Mouse (Mus musculus) megakaryocyte, embryonic 14.5 days (primary cell): ENCODE data around the gene Osm.

Experiments
- FLI1 ChIP-seq: IDR thresholded peaks from 2 replicates; pipeline ENCODE4 v1.6.1; 2012; ENCODE audit warnings: low read length, inconsistent platforms, mixed read lengths
- GATA1 ChIP-seq: IDR thresholded peaks from 3 replicates; pipeline ENCODE4 v1.6.1; 2012; ENCODE audit warnings: mixed read lengths, low read length, inconsistent platforms, borderline replicate concordance

- TF ChIP-seq GATA1 (no peak), FLI1 (no peak)
These were observed 47.0 kb upstream of the Osm start for GRCm38 (mm10) chr11:4189182-4189581.
